Mouse (Mus musculus): ENCODE data around the gene Tlr4.

- TF ChIP-seq CTCF (IDR thresholded peaks at IDR 0.05; ENCODE audit: low read depth) = no peak
- no peak for TF ChIP-seq EP300 (optimal IDR thresholded peaks at IDR 0.05)
Observed at GRCm38 (mm10) chr4:66919630-66920372, 92.4 kb downstream of the Tlr4 start.

Data from stomach, postnatal 0 days (tissue).